Mouse (Mus musculus) heart, adult 8-10 months (tissue): ENCODE measurements around the gene Rrp7a. TPM values are rescaled to one million over a fixed set of nuclear protein-coding genes. Genes with fewer than 3 reads are reported as not detected.

ENCODE experiments used
- DNase-seq: peaks from one replicate; pipeline ENCODE4 v3.0.0; 2022; ENCODE audit warnings: low spot score
- total RNA-seq, 4 experiments: library from RNA; stranded (reverse); gene quantifications; 2 replicates each; pipeline ENCODE4 v1.2.4; 2022

Gene Rrp7a
- 10 to 100 TPM; 38.9 to 42.7 (median 40.5) TPM for total RNA-seq

GRCm38 (mm10) chr15:83122566-83123145, at the start of gene Rrp7a:
Rrp7a (minus strand) TSS chr15:83122801.
- DNase-seq: peak; percentile 95

- peak; percentile 94 for DNase-seq
These were observed 49.3 kb upstream of the Rrp7a start for GRCm38 (mm10) chr15:83171712-83172481.

- no peak for DNase-seq
These were observed 48.5 kb upstream of the Rrp7a start for GRCm38 (mm10) chr15:83170956-83171659.

- DNase-seq: peak; percentile 80
These were observed 47.4 kb upstream of the Rrp7a start for GRCm38 (mm10) chr15:83169772-83170722.

GRCm38 (mm10) chr15:83168875-83169771, 46.5 kb upstream of the Rrp7a start:
- no peak for DNase-seq

GRCm38 (mm10) chr15:83168311-83168710, 45.7 kb upstream of the Rrp7a start:
- no peak for DNase-seq

GRCm38 (mm10) chr15:83167550-83168065, 45.0 kb upstream of the Rrp7a start:
- DNase-seq: no peak

GRCm38 (mm10) chr15:83167126-83167525, 44.5 kb upstream of the Rrp7a start:
- DNase-seq: no peak

GRCm38 (mm10) chr15:83166642-83167041, 44.0 kb upstream of the Rrp7a start:
- DNase-seq: peak; percentile 52

- no peak for DNase-seq
These were observed 43.1 kb upstream of the Rrp7a start for GRCm38 (mm10) chr15:83165526-83166315.

- DNase-seq: peak; percentile 84
These were observed 42.4 kb upstream of the Rrp7a start for GRCm38 (mm10) chr15:83164971-83165471.

- DNase-seq: no peak
These were observed 40.4 kb upstream of the Rrp7a start for GRCm38 (mm10) chr15:83162818-83163485.

GRCm38 (mm10) chr15:83162001-83162400, 39.4 kb upstream of the Rrp7a start:
- DNase-seq: no peak

- DNase-seq: no peak
These were observed 38.6 kb upstream of the Rrp7a start for GRCm38 (mm10) chr15:83161062-83161748.

GRCm38 (mm10) chr15:83160561-83160960, 38.0 kb upstream of the Rrp7a start:
- DNase-seq: no peak

GRCm38 (mm10) chr15:83159823-83160222, 37.2 kb upstream of the Rrp7a start:
- DNase-seq: no peak

GRCm38 (mm10) chr15:83158587-83159160, 36.1 kb upstream of the Rrp7a start:
- no peak for DNase-seq

GRCm38 (mm10) chr15:83157667-83158064, 35.1 kb upstream of the Rrp7a start:
- DNase-seq: no peak
